Mouse (Mus musculus) left cerebral cortex, adult 2 months (tissue): ENCODE data around the gene Btnl6. TPM values are rescaled to one million over a fixed set of nuclear protein-coding genes. Genes with fewer than 3 reads are reported as not detected.
"Not testable (repeated sequence)": the region's sequence is repeated elsewhere in the genome, so short reads cannot be mapped to it uniquely, and the experiment has no call there.

Experiments
- DNase-seq, 2 experiments: peaks; one replicate each; pipeline ENCODE4 v3.0.0; 2021 to 2022; ENCODE audit warnings: low spot score in 2 of 2, mixed read lengths in 1 of 2; ENCODE audit errors: extremely low spot score in 1 of 2
- H3K27ac ChIP-seq: fragments of 200-600 bp; 2 replicates; pipeline ENCODE4 v1.8.1; 2022
- H3K4me3 ChIP-seq: fragments of 200-600 bp; 2 replicates; pipeline ENCODE4 v1.8.1; 2022
- CTCF ChIP-seq: fragments of 200-600 bp; IDR thresholded peaks from 2 replicates; pipeline ENCODE4 v1.8.1; 2022; ENCODE audit warnings: antibody characterized with exemption, mild to moderate bottlenecking, moderate library complexity
- intact Hi-C: fragments of 180-260 bp; cut with DNase I; formaldehyde crosslinking; loops from one replicate; pipeline ENCODE4 v1.15.1; 2025
- total RNA-seq, 2 experiments: library from RNA; stranded (reverse); gene quantifications; 2 replicates each; pipeline ENCODE4 v1.2.3; 2021

Gene Btnl6
- total RNA-seq, 2 experiments from 2014 or later: not detected

DNA sequence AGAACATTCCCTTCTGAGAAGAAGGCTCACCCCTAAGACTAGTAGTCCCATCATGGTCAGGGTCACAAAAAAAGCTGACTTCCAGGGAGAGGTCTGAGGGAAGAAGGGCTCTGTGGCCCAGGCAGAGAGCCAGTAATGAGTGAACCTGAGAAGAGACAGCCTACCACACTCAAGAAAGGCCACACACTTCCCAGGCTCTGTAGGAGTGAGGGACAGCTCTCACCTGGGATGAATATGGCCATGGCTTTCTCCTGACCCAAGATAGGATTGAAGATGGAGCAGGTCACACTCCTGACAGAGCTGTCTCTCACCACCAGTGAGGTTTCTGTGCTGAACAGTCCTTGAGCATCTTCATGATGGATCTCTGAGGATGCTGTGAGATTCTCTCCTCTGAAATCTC, 24.4 kb downstream of the Btnl6 start:
- TF ChIP-seq CTCF: no peak
- intact Hi-C loops: no loop called here

DNA sequence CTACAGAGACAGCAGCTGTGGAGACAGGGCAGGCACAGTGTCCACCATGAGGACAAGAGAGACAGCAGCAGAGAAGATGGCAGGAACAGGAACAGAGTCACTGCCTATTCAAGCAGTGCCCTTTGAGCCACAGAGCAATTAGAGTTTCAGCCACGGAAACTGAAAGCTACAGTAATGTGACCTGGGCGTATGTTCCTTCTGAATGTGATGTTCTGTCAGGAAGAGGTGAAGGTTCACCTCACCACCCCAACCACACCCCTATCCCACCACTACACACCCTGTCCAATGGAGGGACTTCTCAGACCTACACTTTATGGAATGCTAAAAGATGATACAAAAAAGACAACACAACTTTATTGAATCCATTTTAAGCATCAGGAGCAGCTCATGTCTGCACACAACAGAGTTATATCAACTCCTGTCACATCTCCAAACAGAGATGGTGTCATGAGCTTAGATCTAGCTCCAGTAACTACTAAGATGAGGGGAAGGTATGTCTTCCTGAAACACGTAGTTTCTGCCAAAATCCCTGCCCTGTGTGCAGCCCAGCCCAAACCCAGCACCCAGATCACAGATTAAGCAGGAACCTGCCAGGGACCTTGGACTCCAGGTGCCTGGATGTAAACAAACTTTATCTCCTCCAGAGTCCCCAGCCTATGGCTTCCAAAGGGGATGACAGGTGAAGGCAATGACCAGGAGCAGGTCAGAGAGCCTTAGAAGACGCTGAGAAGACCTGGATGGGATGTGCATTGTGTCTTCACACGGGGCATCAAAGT, 39.7 kb downstream of the Btnl6 start, which contains the start of gene Btnl4:
Btnl4 (minus strand) TSS at position 81 of the 776 bp plus-strand sequence.
- DNase-seq, H3K4me3 ChIP-seq, H3K27ac ChIP-seq, intact Hi-C loops: not testable (repeated sequence)

More for the DNA sequence above, 24.4 kb downstream of the Btnl6 start:
- Histone ChIP-seq H3K4me3 (no peak overlapping the region), H3K27ac (no peak overlapping the region)
- no peak for DNase-seq

DNA sequence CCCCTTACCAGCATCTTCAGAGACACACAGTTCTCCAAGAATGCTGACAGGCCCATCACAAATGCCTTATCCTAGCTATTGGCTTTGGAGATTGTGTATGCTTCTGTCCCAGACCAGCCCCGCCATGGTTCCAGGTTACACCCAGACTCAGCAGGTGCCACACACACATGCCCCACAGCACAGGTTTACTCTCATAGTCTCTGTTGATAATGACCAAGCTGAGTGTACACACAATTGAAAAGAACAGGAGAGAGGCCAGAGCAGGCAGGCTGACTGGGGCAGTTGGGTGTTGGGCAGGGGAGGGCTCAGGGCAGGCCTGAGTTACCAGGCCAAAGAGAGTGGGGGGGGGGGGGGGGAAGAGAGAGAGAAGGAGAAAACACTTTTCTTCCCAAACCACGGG, 40.7 kb downstream of the Btnl6 start:
- intact Hi-C loops: no loop called here
- Histone ChIP-seq H3K27ac (no peak overlapping the region), H3K4me3 (no peak overlapping the region)
- TF ChIP-seq CTCF: no peak
- DNase-seq: no peak

DNA sequence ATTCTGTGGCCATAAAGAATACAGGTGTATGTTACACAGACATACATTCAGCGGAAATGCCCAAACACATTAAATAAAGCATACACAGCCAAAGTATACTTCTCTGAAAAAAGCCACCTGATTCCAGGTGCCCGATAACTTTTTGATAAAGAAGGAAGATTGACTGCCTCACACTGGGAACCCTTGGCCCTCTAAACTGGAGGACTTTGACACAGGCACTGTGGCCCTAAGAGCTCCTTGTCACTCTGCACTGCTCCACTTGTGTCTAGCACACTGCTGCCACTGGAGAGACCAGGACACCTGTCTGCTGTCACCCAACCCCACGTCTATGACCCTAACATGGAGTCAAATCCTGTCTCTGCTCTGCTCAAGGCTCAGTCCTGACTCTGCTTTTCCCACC, 42.1 kb downstream of the Btnl6 start:
- intact Hi-C loops: no loop called here
- Histone ChIP-seq H3K4me3 (no peak overlapping the region), H3K27ac (no peak overlapping the region)
- TF ChIP-seq CTCF: no peak
- DNase-seq: no peak

DNA sequence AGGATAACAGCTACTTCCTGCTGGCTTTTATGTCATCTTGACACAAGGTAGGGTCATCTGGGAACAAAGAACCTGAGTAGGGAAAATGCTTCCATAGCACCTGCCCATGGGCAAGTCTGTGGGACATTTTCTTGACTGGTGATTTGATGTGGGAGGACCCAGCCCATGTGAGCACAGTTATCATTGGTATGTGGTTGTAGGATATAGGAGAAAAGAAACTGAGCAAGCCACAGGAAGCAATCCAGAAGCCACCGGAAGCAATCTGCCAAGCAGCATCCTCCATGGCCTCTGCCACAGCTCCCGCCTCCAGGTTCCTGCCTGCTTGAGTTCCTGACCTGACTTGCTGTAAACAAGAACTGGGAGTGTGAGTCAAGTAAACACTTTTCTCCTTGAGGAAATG, 46.7 kb downstream of the Btnl6 start:
- intact Hi-C loops: no loop called here
- no peak overlapping the region for H3K4me3 ChIP-seq
- no peak overlapping the region for H3K27ac ChIP-seq
- TF ChIP-seq CTCF: no peak
- no peak for DNase-seq

DNA sequence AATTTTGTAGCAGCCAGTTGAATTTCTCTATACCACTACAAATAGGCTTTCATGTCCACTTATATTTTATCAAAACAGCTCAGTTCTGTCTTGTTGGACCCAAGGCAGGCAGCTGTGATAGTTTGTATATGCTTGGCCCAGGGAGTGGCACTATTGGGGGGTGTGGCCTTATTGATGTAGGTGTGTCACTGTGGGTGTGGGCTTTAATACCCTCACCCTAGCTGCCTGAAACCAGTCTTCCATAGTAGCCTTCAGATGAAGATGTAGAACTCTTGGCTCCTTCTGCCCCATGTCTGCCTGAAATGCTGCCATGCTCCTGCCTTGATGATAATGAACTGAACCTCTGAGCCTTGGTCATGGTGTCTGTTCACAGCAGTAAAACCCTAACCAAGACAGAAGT, 51.2 kb downstream of the Btnl6 start:
- intact Hi-C loops, H3K4me3 ChIP-seq, H3K27ac ChIP-seq, DNase-seq: not testable (repeated sequence)

DNA sequence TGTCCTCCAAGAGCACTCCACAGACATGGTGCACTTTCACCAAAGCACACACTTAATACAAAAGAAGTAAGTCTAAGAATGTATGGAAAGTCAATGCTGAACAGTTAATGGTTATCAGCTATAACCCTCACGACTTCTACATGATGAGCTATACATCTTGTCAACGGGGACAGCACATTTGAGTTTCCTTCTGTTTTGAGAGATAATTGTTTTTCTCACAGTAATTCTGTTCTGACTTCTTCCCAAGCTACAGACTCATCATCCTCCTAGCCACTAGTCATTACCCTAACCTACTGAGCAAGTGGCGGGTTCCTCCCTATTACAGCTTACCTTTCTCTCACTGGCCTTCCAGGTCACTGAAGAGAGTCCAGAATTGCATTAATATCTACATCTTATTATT, 57.9 kb downstream of the Btnl6 start:
- no peak overlapping the region for H3K27ac ChIP-seq
- no peak for TF ChIP-seq CTCF
- H3K4me3 ChIP-seq: no peak overlapping the region
- intact Hi-C loops: no loop called here
- DNase-seq: no peak

Other genes with a start within 250 kb of the Btnl6 start
- gene H2-Aa, start 229.5 kb downstream of the Btnl6 start, total RNA-seq: 1 to 10 TPM; 1.0 to 3.1 TPM
- gene H2-Eb1, start 211.5 kb downstream of the Btnl6 start, total RNA-seq: 1 to 10 TPM; 1.1 to 2.1 TPM
- not detected for gene H2-Eb2, start 191.7 kb downstream of the Btnl6 start, total RNA-seq
- under 1 TPM; 0.65 to 0.68 TPM for gene Btnl2, start 162.5 kb downstream of the Btnl6 start, total RNA-seq
- gene Btnl1, start 140.2 kb downstream of the Btnl6 start, total RNA-seq: not detected
- 1 to 10 TPM; 2.5 to 4.4 TPM for gene BC051142, start 118.5 kb downstream of the Btnl6 start, total RNA-seq
- not detected for gene Btnl4, start 40.0 kb downstream of the Btnl6 start, total RNA-seq
- 10 to 100 TPM in 1 of 2 experiments, 1 to 10 TPM in 1; 9.1 to 18.3 TPM for gene Notch4, start 46.9 kb upstream of the Btnl6 start, total RNA-seq
- gene Gpsm3, start 72.5 kb upstream of the Btnl6 start, total RNA-seq: 1 to 10 TPM; 1.8 to 3.3 TPM
- 10 to 100 TPM; 49.6 to 68.5 TPM for gene Pbx2, start 73.9 kb upstream of the Btnl6 start, total RNA-seq
- gene Ager, start 80.5 kb upstream of the Btnl6 start, total RNA-seq: 1 to 10 TPM in 1 of 2 experiments, under 1 TPM in 1; 0.47 to 1.2 TPM
- 10 to 100 TPM; 70.7 to 71.5 TPM for gene Rnf5, start 86.3 kb upstream of the Btnl6 start, total RNA-seq
- gene Agpat1, start 86.9 kb upstream of the Btnl6 start, total RNA-seq: 100 to 1,000 TPM; 156 to 166 TPM
- gene Egfl8, start 98.6 kb upstream of the Btnl6 start, total RNA-seq: 1 to 10 TPM; 2.9 to 3.5 TPM
- 10 to 100 TPM; 47.3 to 48.6 TPM for gene Ppt2, start 111.2 kb upstream of the Btnl6 start, total RNA-seq
- 100 to 1,000 TPM; 172 to 205 TPM for gene Prrt1, start 112.2 kb upstream of the Btnl6 start, total RNA-seq
- gene Fkbpl, start 127.4 kb upstream of the Btnl6 start, total RNA-seq: 10 to 100 TPM; 10.9 to 16.9 TPM
- 10 to 100 TPM; 64.3 to 66.4 TPM for gene Atf6b, start 129.8 kb upstream of the Btnl6 start, total RNA-seq
- gene Tnxb, start 153.2 kb upstream of the Btnl6 start, total RNA-seq: 1 to 10 TPM; 1.5 to 2.4 TPM
- gene C4b, start 226.5 kb upstream of the Btnl6 start, total RNA-seq: 10 to 100 TPM; 10.8 to 11.2 TPM